22 mouse cellular contexts compared by ENCODE assay signal in the genomic region with DNA sequence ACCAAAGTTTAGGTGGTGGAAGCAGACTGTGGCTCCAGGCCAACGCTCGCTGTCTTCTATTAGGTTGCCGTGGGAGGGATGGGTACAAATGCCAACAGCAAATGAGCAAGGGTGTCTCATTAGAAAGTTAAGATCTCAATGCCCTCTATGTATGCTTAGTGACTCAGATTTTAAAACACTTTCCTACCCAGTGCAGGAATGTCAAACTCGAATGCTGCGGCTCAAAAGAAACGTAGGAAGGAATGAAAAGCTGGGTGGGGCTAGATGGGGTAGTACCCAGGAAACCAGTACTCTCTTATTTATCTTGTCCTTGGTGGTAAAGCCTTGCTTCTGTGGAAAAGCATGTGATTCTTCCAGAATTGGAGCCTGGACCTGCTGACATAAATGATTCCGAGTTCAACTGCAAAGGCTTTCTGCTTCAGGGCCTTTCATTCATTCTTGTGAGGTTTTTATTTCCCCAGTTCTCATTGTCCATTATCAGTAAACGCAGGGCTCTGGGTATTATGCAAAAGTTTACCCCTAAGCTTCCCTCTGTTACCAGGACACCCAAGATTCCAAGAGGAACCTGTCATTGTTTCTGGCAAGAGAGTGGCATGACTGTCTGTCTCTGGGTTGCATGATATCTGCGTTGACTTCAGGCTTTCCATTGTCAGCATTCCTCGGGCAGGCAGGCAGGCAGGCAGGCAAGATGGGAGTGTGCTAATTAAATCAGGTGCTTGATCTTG.
DNase-seq lines count a peak whose midpoint lies in the region; ATAC-seq and TF ChIP-seq lines count a peak whose summit lies in the region.
"Had no signal": no experiment of that assay in that cellular context is flagged by ENCODE, and none has a peak within 500 bp of the region (broad histone marks: within the 10 kb centered on the region; RNA-seq: fewer than 3 reads in every experiment).

No protein-coding gene starts in this region.

- DNase-seq in heart, adult 9 months (ENCODE audit: low spot score in 2 of 2): no peak
- peak; percentile 17 for DNase-seq in lung, postnatal 36 days
- DNase-seq in lung, adult 2 months: no peak
- DNase-seq in right cerebral cortex, postnatal 14 days: no peak
- no peak for DNase-seq in thymus, postnatal 10 days (ENCODE audit: low spot score in 2 of 2)
- DNase-seq: B cell, adult 2 months; cerebellum, postnatal 14 days; embryo, embryonic 11 days; gastrocnemius, postnatal 10 days; kidney, adult 8-10 months; kidney, postnatal 25 days; layer of hippocampus, adult 9-11 months; liver, embryonic 13.5 days had no signal

- 62% methylated on average over 10 of the region's 10 CpGs for WGBS in heart, embryonic 11.5 days (ENCODE audit: insufficient replicate concordance)
- WGBS in lung, adult 2 months: 67% methylated on average over 10 of the region's 10 CpGs
- WGBS in heart, embryonic 15.5 days: 54% methylated on average over 10 of the region's 10 CpGs

- ATAC-seq in heart, embryonic 11.5 days (replicated peaks; ENCODE audit: insufficient number of reproducible peaks, low FRiP score, low TSS enrichment): no peak
- no peak for ATAC-seq in heart, embryonic 15.5 days (replicated peaks; ENCODE audit: insufficient number of reproducible peaks, insufficient read depth, low FRiP score, low read depth)
- ATAC-seq: inflammation-experienced regulatory T-cells, adult 6 months had no signal

- peaks cover 17% of the 10 kb centered on the region for H3K4me1 ChIP-seq in heart, embryonic 11.5 days (ENCODE audit: control insufficient read depth, insufficient read depth, low read length)
- no peaks in the 10 kb centered on the region for H3K4me1 ChIP-seq in lung, adult 2 months (ENCODE audit: control insufficient read depth, insufficient read depth, low read length)
- peaks cover 19% of the 10 kb centered on the region for H3K4me1 ChIP-seq in heart, embryonic 15.5 days (replicated peaks)
- H3K4me1 ChIP-seq: liver, embryonic 13.5 days had no signal

- H3K36me3 ChIP-seq in heart, embryonic 11.5 days (ENCODE audit: control insufficient read depth, insufficient read depth, low read length): no peaks in the 10 kb centered on the region
- H3K36me3 ChIP-seq in heart, embryonic 15.5 days: no peaks in the 10 kb centered on the region
- H3K36me3 ChIP-seq: embryonic facial prominence, embryonic 15.5 days; hindbrain, embryonic 10.5 days; limb, embryonic 12.5 days; liver, embryonic 13.5 days; midbrain, embryonic 12.5 days; neural tube, embryonic 15.5 days had no signal

- no peak for TF ChIP-seq CTCF in lung, adult 2 months (IDR thresholded peaks at IDR 0.05; ENCODE audit: insufficient read depth, low read length)

- peak overlapping the region; percentile 40 for H3K4me2 ChIP-seq in heart, embryonic 11.5 days
- peak overlapping the region; percentile 1; the same call in 1 of the 2 replicates for H3K4me2 ChIP-seq in heart, embryonic 15.5 days
- H3K4me2 ChIP-seq: embryonic facial prominence, embryonic 15.5 days; limb, embryonic 12.5 days; liver, embryonic 13.5 days; midbrain, embryonic 12.5 days; neural tube, embryonic 15.5 days had no signal

- H3K27ac ChIP-seq in heart, embryonic 11.5 days (ENCODE audit: low read depth, low read length): no peak overlapping the region
- no peak overlapping the region for H3K27ac ChIP-seq in heart, embryonic 15.5 days
- H3K27ac ChIP-seq: embryonic facial prominence, embryonic 15.5 days; hindbrain, embryonic 10.5 days; limb, embryonic 12.5 days; liver, embryonic 13.5 days; macrophage; midbrain, embryonic 12.5 days; neural tube, embryonic 15.5 days had no signal

- no peak for TF ChIP-seq POLR2A in lung, adult 2 months (IDR thresholded peaks at IDR 0.05; ENCODE audit: borderline replicate concordance, extremely low read depth, low read depth, low read length)

- no peaks in the 10 kb centered on the region for H3K27me3 ChIP-seq in heart, embryonic 11.5 days (ENCODE audit: control insufficient read depth, insufficient read depth, low read length)
- no peaks in the 10 kb centered on the region for H3K27me3 ChIP-seq in heart, embryonic 15.5 days
- H3K27me3 ChIP-seq: embryonic facial prominence, embryonic 15.5 days; limb, embryonic 12.5 days; liver, embryonic 13.5 days; neural tube, embryonic 15.5 days had no signal

- no peak overlapping the region for H3K9ac ChIP-seq in heart, embryonic 11.5 days (ENCODE audit: low read depth, low read length)
- H3K9ac ChIP-seq in heart, embryonic 15.5 days: no peak overlapping the region
- H3K9ac ChIP-seq: embryonic facial prominence, embryonic 15.5 days; limb, embryonic 12.5 days; liver, embryonic 13.5 days; midbrain, embryonic 12.5 days; neural tube, embryonic 15.5 days had no signal

- no peaks in the 10 kb centered on the region for H3K9me3 ChIP-seq in heart, embryonic 11.5 days (replicated peaks; ENCODE audit: control insufficient read depth, low read length)
- no peaks in the 10 kb centered on the region for H3K9me3 ChIP-seq in heart, embryonic 15.5 days (replicated peaks)
- H3K9me3 ChIP-seq: embryonic facial prominence, embryonic 15.5 days; hindbrain, embryonic 10.5 days; limb, embryonic 12.5 days; liver, embryonic 13.5 days; midbrain, embryonic 12.5 days; neural tube, embryonic 15.5 days had no signal

- no peak overlapping the region for H3K4me3 ChIP-seq in heart, embryonic 11.5 days (ENCODE audit: low read depth, low read length)
- no peak overlapping the region for H3K4me3 ChIP-seq in lung, adult 2 months (replicated peaks; ENCODE audit: extremely low read depth, low read depth, low read length)
- H3K4me3 ChIP-seq in heart, embryonic 15.5 days: no peak overlapping the region
- H3K4me3 ChIP-seq: embryonic facial prominence, embryonic 15.5 days; hindbrain, embryonic 10.5 days; limb, embryonic 12.5 days; liver, embryonic 13.5 days; midbrain, embryonic 12.5 days; neural tube, embryonic 15.5 days had no signal
